In the genomic region with DNA sequence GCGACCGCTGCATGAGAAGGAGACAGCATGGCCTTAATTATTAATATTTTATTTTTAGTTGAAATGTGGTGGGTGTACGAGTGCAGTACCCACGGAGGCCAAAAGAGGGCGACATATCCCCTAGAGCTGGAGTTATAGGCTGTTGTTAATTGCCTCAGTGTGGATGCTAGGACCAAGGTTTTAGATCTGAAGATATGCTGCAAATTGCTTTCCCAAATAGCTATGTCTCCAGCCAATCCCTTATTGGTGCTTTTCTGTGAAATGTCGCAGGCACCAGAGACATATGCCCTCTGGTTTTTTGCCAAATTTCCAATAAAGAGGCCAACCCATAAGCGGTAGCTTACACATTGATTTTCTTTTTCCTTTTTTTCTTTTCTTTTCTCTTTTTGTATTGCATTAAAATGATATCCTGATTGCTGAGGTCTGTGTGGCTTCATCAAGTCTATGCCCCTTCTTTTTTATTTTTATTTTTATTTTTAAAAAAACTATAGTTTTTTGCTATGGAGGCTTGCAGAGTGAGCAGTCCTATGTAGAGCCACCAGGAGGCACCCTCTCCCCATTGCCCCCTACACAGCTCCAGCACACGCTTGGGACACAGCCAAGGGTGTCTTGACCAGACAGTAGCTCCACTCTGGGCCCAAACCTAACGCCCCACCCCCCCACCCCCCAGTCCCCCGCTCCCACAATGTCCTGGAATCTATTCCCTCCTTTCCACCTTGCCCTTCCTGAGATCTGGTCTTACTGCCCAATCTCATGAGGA, we compare ENCODE assay signal across 8 mouse cellular contexts. TPM values are rescaled to one million over a fixed set of nuclear protein-coding genes. Genes with fewer than 3 reads are reported as not detected.
A peak's percentile ranks its signal among the peaks of the same experiment; 100 is the strongest.
DNase-seq lines count a peak whose midpoint lies in the region; ATAC-seq lines count a peak whose summit lies in the region.

No protein-coding gene starts in this region.

- no peaks in the 10 kb centered on the region for H3K27me3 ChIP-seq in kidney, embryonic 15.5 days
- no peaks in the 10 kb centered on the region for H3K27me3 ChIP-seq in liver, embryonic 15.5 days
- no peaks in the 10 kb centered on the region for H3K27me3 ChIP-seq in neural tube, embryonic 13.5 days

- H3K4me1 ChIP-seq in kidney, embryonic 15.5 days, result no peaks in the 10 kb centered on the region
- H3K4me1 ChIP-seq in liver, embryonic 15.5 days (replicated peaks), result peaks cover 53% of the 10 kb centered on the region
- H3K4me1 ChIP-seq in neural tube, embryonic 13.5 days (replicated peaks), result no peaks in the 10 kb centered on the region

- peak; percentile 80 to 81 for DNase-seq in B cell, adult 2 months
- peak; percentile 77 for DNase-seq in ZHBTc4 (ENCODE audit: low read depth, low spot score)
- peak; percentile 6 to 28 for DNase-seq in heart, adult 9 months (ENCODE audit: low spot score in 2 of 2)
- DNase-seq in thymus, postnatal 14 days, result peak; percentile 51

- H3K9ac ChIP-seq in kidney, embryonic 15.5 days, result no peak overlapping the region
- H3K9ac ChIP-seq in liver, embryonic 15.5 days, result no peak overlapping the region
- no peak overlapping the region for H3K9ac ChIP-seq in neural tube, embryonic 13.5 days

- WGBS in kidney, embryonic 15.5 days, result 20% methylated on average over 10 of the region's 10 CpGs
- WGBS in liver, embryonic 15.5 days (ENCODE audit: insufficient replicate concordance), result 14% methylated on average over 10 of the region's 10 CpGs
- WGBS in neural tube, embryonic 13.5 days, result 22% methylated on average over 10 of the region's 10 CpGs

- no peaks in the 10 kb centered on the region for H3K36me3 ChIP-seq in kidney, embryonic 15.5 days
- H3K36me3 ChIP-seq in liver, embryonic 15.5 days (replicated peaks), result no peaks in the 10 kb centered on the region
- H3K36me3 ChIP-seq in neural tube, embryonic 13.5 days, result no peaks in the 10 kb centered on the region

- H3K9me3 ChIP-seq in kidney, embryonic 15.5 days (replicated peaks), result no peaks in the 10 kb centered on the region
- H3K9me3 ChIP-seq in liver, embryonic 15.5 days (replicated peaks), result no peaks in the 10 kb centered on the region
- H3K9me3 ChIP-seq in neural tube, embryonic 13.5 days, result no peaks in the 10 kb centered on the region

- ATAC-seq in common myeloid progenitor, adult 5-6 weeks (replicated peaks; ENCODE audit: low read depth, poor library complexity, severe bottlenecking), result peak; percentile 48
- ATAC-seq in kidney, embryonic 15.5 days (replicated peaks; ENCODE audit: low FRiP score), result peak; percentile 86
- ATAC-seq in liver, embryonic 15.5 days (ENCODE audit: insufficient read depth), result peak; percentile 47; the same call in 1 of the 2 replicates
- peak; percentile 71; the same call in 1 of the 2 replicates for ATAC-seq in neural tube, embryonic 13.5 days (ENCODE audit: low read depth)

- H3K27ac ChIP-seq in kidney, embryonic 15.5 days, result no peak overlapping the region
- no peak overlapping the region for H3K27ac ChIP-seq in liver, embryonic 15.5 days (replicated peaks)
- no peak overlapping the region for H3K27ac ChIP-seq in neural tube, embryonic 13.5 days (replicated peaks)

- no peak overlapping the region for H3K4me2 ChIP-seq in kidney, embryonic 15.5 days
- no peak overlapping the region for H3K4me2 ChIP-seq in liver, embryonic 15.5 days
- no peak overlapping the region for H3K4me2 ChIP-seq in neural tube, embryonic 13.5 days

- H3K4me3 ChIP-seq in kidney, embryonic 15.5 days (replicated peaks), result no peak overlapping the region
- no peak overlapping the region for H3K4me3 ChIP-seq in liver, embryonic 15.5 days (replicated peaks)
- H3K4me3 ChIP-seq in neural tube, embryonic 13.5 days, result no peak overlapping the region

RNA-seq across cellular contexts. Expression of gene Rnf130, which starts 38.7 kb away (rescaled TPM):
- 226 and 240 TPM in 2 replicates for total RNA-seq in common myeloid progenitor, adult 5-6 weeks (2017)
- 59.1 and 62.8 TPM in 2 replicates for polyA plus RNA-seq in kidney, embryonic 15.5 days (2015; fragmentation: Nextera tagmentation; extraction: Ambion mirVana)
- polyA plus RNA-seq in liver, embryonic 15.5 days (2015; fragmentation: Nextera tagmentation; extraction: Ambion mirVana), result 36.6 and 37.7 TPM in 2 replicates
- polyA plus RNA-seq in neural tube, embryonic 13.5 days (2015; fragmentation: Nextera tagmentation; extraction: Ambion mirVana), result 59.2 and 64.2 TPM in 2 replicates

Comparison
In these comparisons a context has a peak if more than half of its experiments do, and no peak if none do; other contexts are left out.
1. DNase-seq: peak in every context shown above with its lines; median percentile 80 in B cell, adult 2 months; 77 in ZHBTc4; 51 in thymus, postnatal 14 days; 17 in heart, adult 9 months.